Mouse (Mus musculus) hindbrain, postnatal 0 days (tissue): ENCODE results near the gene Git2. TPM values are rescaled to one million over a fixed set of nuclear protein-coding genes. Genes with fewer than 3 reads are reported as not detected.
A peak's percentile ranks its signal among the peaks of the same experiment; 100 is the strongest.

ENCODE experiments used
- ATAC-seq: fragments of 200-750 bp; cut with Nextera tagmentation; 2 replicates; pipeline ENCODE4 v1.8.0; 2017; ENCODE audit warnings: mild to moderate bottlenecking, moderate TSS enrichment, moderate library complexity
- DNase-seq: peaks from one replicate; pipeline ENCODE4 v3.0.0-alpha.2; 2015; ENCODE audit warnings: low spot score
- H3K27ac ChIP-seq: fragments of 300-500 bp; sonication (generic); 2 replicates; pipeline ENCODE4 v1.5.1; 2014; ENCODE audit warnings: mild to moderate bottlenecking
- H3K27me3 ChIP-seq: fragments of 300-500 bp; sonication (generic); 2 replicates; pipeline ENCODE4 v1.6.1; 2014; ENCODE audit warnings: low read length, mixed read lengths; ENCODE audit not compliant: insufficient read depth
- H3K36me3 ChIP-seq: fragments of 300-500 bp; sonication (generic); 2 replicates; pipeline ENCODE4 v1.6.1; 2014; ENCODE audit warnings: low read length, mixed read lengths; ENCODE audit not compliant: insufficient read depth
- H3K4me1 ChIP-seq: fragments of 300-500 bp; sonication (generic); 2 replicates; pipeline ENCODE4 v1.6.1; 2014; ENCODE audit warnings: antibody characterized with exemption, low read length, mixed read lengths; ENCODE audit not compliant: insufficient read depth
- H3K4me2 ChIP-seq: fragments of 300-500 bp; sonication (generic); 2 replicates; pipeline ENCODE4 v1.6.1; 2014; ENCODE audit warnings: low read depth, mild to moderate bottlenecking, low read length, moderate library complexity, mixed read lengths
- H3K4me3 ChIP-seq: fragments of 300-500 bp; sonication (generic); 2 replicates; pipeline ENCODE4 v1.5.1; 2014; ENCODE audit warnings: low read length
- H3K9ac ChIP-seq: fragments of 300-500 bp; sonication (generic); replicated peaks from 2 replicates; pipeline ENCODE4 v1.6.1; 2014; ENCODE audit warnings: mild to moderate bottlenecking, low read length, moderate library complexity, mixed read lengths
- H3K9me3 ChIP-seq: fragments of 300-500 bp; sonication (generic); 2 replicates; pipeline ENCODE4 v1.6.1; 2016; ENCODE audit warnings: low read length, mixed read lengths
- CTCF ChIP-seq: IDR thresholded peaks from 2 replicates; pipeline ENCODE4 v1.5.1; 2016; ENCODE audit warnings: antibody characterized with exemption, control low read depth, low read depth
- WGBS: fragments of 180-500 bp; shearing (Covaris S2); extraction: QIAGEN DNeasy Blood & Tissue Kit; methylation state at CpG from one replicate; pipeline ENCODE4 v1.1.7; 2014; 5-methylcytosine and 5-hydroxymethylcytosine counted together
- polyA plus RNA-seq: library from polyadenylated mRNA; unstranded; fragments of >200 nt; fragmentation: Nextera tagmentation; extraction: Ambion mirVana; gene quantifications from 2 replicates; pipeline ENCODE4 v1.2.1, GENCODE M21; 2015
- total RNA-seq: library from RNA; depleted of rRNA; stranded (reverse); fragments of >200 nt; gene quantifications from 2 replicates; pipeline ENCODE4 v1.2.3, GENCODE M21; 2014

The Git2 gene
- total and polyA plus RNA-seq, 2 experiments from 2014 or later: 34.4 to 43.5 TPM

GRCm38 (mm10) chr5:114742572-114742971, 32.7 kb downstream of the Git2 start:
- Histone ChIP-seq H3K4me2 (no peak overlapping the region), H3K9ac (no peak overlapping the region), H3K9me3 (no peaks in the 10 kb centered on the region), H3K36me3 (peaks cover 73% of the 10 kb centered on the region), H3K27ac (peak overlapping the region; percentile 49; the same call in 1 of the 2 replicates), H3K4me1 (no peaks in the 10 kb centered on the region), H3K27me3 (no peaks in the 10 kb centered on the region), H3K4me3 (no peak overlapping the region)
- WGBS: 65% methylated on average over 10 of the region's 10 CpGs
- TF ChIP-seq CTCF: 0 out of 2 replicates have a peak, but pooled peaks have one; percentile 6
- ATAC-seq (no peak), DNase-seq (no peak)

DNA sequence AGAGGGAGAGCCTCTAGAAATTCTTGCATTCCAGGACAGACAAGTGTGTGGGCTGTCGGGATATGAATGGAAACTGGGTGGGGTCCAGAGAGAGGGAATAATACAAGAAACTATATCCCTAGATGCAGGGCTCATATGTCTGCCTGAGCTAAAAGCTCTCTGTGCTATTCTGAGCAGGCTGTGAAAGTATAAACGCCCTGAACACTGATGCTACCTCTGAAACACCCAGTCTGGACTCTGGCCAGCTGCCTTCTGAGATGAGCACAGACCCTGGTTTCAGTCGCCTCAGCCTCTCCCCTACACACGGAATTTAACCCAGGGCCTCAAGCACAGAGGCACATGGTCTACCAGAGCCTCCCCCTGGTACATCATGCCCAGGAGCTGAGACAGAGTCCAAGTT, 34.7 kb downstream of the Git2 start:
- Histone ChIP-seq H3K4me3 (no peak overlapping the region), H3K27ac (no peak overlapping the region), H3K4me2 (no peak overlapping the region), H3K9ac (no peak overlapping the region), H3K9me3 (no peaks in the 10 kb centered on the region), H3K27me3 (no peaks in the 10 kb centered on the region), H3K4me1 (no peaks in the 10 kb centered on the region), H3K36me3 (peaks cover 84% of the 10 kb centered on the region)
- no peak for DNase-seq
- WGBS: 49% methylated on average over 4 of the region's 4 CpGs
- ATAC-seq: no peak
- TF ChIP-seq CTCF: no peak

GRCm38 (mm10) chr5:114738707-114739241, 36.5 kb downstream of the Git2 start:
- no peaks in the 10 kb centered on the region for H3K9me3 ChIP-seq
- peak; percentile 16 for DNase-seq
- WGBS: 83% methylated on average over 12 of the region's 12 CpGs
- H3K27me3 ChIP-seq: no peaks in the 10 kb centered on the region
- H3K9ac ChIP-seq: no peak overlapping the region
- H3K4me1 ChIP-seq: no peaks in the 10 kb centered on the region
- peak overlapping the region; percentile 51; the same call in 1 of the 2 replicates for H3K27ac ChIP-seq
- no peak overlapping the region for H3K4me2 ChIP-seq
- H3K36me3 ChIP-seq: peaks cover 72% of the 10 kb centered on the region
- peak; percentile 50 for ATAC-seq
- no peak for TF ChIP-seq CTCF
- H3K4me3 ChIP-seq: no peak overlapping the region

DNA sequence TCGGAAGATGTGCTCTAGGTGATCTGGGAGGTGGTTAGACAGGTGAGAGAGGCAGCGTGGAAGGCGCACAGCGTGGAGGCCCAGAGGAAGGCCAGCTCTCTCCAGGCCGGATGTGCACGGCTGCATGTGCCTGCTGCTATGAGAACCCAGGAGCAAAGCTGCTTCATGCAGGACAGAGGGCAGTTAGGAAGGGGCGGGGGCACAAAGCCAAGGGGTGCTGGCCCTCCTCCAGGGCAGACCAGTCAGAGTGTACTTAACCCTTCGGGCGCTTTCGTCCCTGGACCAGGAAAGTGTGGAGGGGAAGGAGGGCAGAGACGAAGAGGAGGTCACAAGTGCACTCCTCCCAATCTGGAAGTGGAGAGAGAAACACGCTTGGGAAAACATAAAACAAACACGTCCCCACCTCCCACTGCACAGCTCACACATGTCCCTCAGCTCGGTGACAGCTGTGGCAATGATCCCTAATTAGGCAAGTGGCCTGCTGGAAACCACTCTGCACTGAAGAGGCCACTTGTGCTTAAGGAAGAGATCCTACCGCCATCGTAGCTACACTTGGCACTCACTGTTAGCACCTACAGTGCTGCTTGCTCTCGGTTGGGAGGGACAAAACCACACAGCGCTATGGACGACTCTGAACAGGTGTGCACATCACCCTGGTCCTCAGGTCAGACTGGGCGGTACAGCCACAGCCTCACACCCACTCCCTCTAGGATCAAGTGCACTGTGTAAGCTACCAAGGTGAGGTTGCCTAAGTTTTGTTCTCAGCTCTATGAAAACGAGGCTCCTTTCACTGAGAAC, 38.0 kb downstream of the Git2 start:
- Histone ChIP-seq H3K36me3 (peaks cover 70% of the 10 kb centered on the region), H3K9me3 (no peaks in the 10 kb centered on the region), H3K27ac (peak overlapping the region; percentile 36; the same call in 1 of the 2 replicates), H3K4me2 (no peak overlapping the region), H3K4me1 (no peaks in the 10 kb centered on the region), H3K27me3 (no peaks in the 10 kb centered on the region), H3K4me3 (no peak overlapping the region), H3K9ac (no peak overlapping the region)
- ATAC-seq (peak; percentile 55), DNase-seq (peak; percentile 52)
- WGBS: 67% methylated on average over 21 of the region's 21 CpGs
- no peak for TF ChIP-seq CTCF

DNA sequence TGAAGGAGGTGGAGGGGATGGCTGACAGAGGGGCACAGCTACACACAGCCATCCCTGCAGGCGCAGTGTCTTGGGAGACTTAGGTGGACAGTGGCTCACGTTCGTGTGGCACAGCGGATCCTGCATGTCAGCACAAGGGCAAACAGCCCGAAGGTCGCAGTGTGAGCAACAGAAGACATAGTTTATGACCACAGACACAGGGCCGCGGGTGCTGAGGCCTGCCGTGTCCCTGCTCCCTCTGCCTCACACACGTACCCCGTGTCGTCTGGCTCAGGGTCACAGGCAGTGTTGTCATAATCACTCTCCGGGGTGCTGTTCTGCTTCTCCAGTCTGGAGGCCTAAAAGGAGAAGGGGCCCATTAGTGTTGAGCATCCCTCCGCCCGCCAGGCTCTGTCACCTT, 41.7 kb downstream of the Git2 start:
- H3K27me3 ChIP-seq: no peaks in the 10 kb centered on the region
- no peak for TF ChIP-seq CTCF
- H3K36me3 ChIP-seq: peaks cover 66% of the 10 kb centered on the region
- 91% methylated on average over 15 of the region's 15 CpGs for WGBS
- no peak overlapping the region for H3K4me3 ChIP-seq
- no peak overlapping the region for H3K27ac ChIP-seq
- H3K4me1 ChIP-seq: no peaks in the 10 kb centered on the region
- ATAC-seq (no peak), DNase-seq (no peak)
- no peak overlapping the region for H3K9ac ChIP-seq
- no peak overlapping the region for H3K4me2 ChIP-seq
- no peaks in the 10 kb centered on the region for H3K9me3 ChIP-seq

DNA sequence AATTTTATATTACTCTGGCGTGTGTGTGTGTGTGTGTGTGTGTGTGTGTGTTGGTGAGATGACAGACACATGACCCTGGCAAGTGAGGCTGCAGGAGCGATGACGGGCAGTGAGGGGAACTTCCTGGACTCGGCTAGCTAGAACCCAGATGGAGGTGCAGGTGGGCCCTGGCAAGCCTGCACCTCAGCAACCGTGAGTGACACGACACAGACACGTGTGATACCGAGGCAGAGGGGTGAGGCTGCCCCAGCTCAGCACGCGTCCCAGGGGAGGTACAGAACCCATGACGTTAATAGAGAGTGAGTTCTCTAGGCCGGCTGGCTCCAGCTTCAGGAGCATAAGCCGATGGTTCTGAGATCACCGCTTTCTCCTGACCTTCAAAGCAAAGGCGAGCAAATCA, 43.3 kb downstream of the Git2 start:
- no peak for DNase-seq
- Histone ChIP-seq H3K4me3 (no peak overlapping the region), H3K4me1 (no peaks in the 10 kb centered on the region), H3K27me3 (no peaks in the 10 kb centered on the region), H3K36me3 (peaks cover 67% of the 10 kb centered on the region), H3K4me2 (no peak overlapping the region), H3K9me3 (no peaks in the 10 kb centered on the region), H3K9ac (no peak overlapping the region), H3K27ac (no peak overlapping the region)
- ATAC-seq: no peak
- TF ChIP-seq CTCF: no peak
- WGBS: 83% methylated on average over 15 of the region's 15 CpGs

- Histone ChIP-seq H3K4me3 (no peak overlapping the region), H3K27ac (no peak overlapping the region), H3K4me1 (no peaks in the 10 kb centered on the region), H3K9me3 (no peaks in the 10 kb centered on the region), H3K27me3 (no peaks in the 10 kb centered on the region), H3K9ac (no peak overlapping the region), H3K36me3 (peaks cover 65% of the 10 kb centered on the region), H3K4me2 (no peak overlapping the region)
- TF ChIP-seq CTCF: peak; percentile 37
- DNase-seq (no peak), ATAC-seq (no peak)
- WGBS: 73% methylated on average over 6 of the region's 6 CpGs
Measured at GRCm38 (mm10) chr5:114731498-114731897, 43.8 kb downstream of the Git2 start.
